Mouse (Mus musculus): ENCODE measurements around the gene Ctsz.

DNA sequence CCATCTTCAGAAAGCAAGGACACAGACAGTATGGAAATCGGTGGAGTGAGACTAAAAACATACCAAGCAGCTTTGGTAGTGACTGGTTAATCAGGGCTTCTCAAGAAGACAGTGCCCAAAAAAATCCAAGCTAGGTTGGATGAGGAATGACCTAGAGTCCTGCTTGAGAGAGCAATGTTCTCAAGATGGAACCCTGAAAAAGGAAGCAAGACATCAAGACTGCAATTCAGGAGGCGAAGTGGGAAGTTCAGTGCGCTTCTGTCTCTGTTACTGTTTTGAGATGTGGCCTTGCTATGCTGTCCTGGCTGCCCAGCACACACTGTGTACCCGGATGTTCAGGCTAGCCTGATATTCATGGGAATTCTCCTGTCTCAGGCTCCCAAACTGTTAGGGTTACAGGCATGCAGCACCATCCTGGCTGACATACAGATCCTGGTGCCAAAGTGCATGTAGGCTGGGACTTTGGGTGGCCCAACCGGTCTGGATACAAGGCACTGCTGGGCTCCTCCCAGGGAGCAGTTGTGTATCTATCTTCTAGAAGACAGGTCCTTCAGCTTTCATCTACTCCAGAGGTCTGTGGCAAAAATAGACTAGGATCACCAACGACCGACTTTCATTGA is 32.1 kb upstream of the Ctsz start:
- TF ChIP-seq CTCF (IDR thresholded peaks at IDR 0.05; ENCODE audit: low read depth): no peak
- no peak for TF ChIP-seq EP300 (IDR thresholded peaks at IDR 0.05; ENCODE audit: low read depth)

All from liver, postnatal 0 days (tissue).